Mouse (Mus musculus) subcutaneous adipose tissue, adult 2 months (tissue): Measurements from ENCODE around the gene Olfr1371. TPM values are rescaled to one million over a fixed set of nuclear protein-coding genes. Genes with fewer than 3 reads are reported as not detected.

Source experiments
- polyA plus RNA-seq: library from polyadenylated mRNA; depleted of rRNA; stranded (reverse); fragments of >200 nt; gene quantifications from 2 replicates; pipeline ENCODE4 v1.2.3, GENCODE M21; 2012; ENCODE audit warnings: low replicate concordance; rRNA removed

Olfr1371 gene
- polyA plus RNA-seq, result not detected in 2 replicates

DNA sequence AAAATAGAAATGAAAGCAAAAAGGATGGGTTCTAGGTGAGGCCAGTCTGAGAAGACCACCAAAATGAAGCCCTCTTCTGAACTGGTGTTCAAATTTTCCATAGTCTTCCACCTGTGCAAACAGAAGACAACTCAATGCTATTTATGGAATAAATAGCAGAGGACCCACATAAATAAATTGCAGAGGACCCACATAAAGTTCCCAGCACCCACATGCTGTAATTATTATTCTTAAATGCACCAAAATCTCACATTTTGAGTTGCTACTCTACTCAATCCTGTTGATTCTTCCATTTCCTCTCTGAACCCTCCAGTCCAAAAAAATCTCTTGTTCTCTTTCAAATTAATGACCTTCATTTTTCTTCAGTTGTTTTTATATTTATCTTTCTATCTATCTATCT lies at the start of gene Olfr1371:
Gene Olfr1371, minus strand, starts transcription at position 101 of the 400 bp plus-strand sequence.

DNA sequence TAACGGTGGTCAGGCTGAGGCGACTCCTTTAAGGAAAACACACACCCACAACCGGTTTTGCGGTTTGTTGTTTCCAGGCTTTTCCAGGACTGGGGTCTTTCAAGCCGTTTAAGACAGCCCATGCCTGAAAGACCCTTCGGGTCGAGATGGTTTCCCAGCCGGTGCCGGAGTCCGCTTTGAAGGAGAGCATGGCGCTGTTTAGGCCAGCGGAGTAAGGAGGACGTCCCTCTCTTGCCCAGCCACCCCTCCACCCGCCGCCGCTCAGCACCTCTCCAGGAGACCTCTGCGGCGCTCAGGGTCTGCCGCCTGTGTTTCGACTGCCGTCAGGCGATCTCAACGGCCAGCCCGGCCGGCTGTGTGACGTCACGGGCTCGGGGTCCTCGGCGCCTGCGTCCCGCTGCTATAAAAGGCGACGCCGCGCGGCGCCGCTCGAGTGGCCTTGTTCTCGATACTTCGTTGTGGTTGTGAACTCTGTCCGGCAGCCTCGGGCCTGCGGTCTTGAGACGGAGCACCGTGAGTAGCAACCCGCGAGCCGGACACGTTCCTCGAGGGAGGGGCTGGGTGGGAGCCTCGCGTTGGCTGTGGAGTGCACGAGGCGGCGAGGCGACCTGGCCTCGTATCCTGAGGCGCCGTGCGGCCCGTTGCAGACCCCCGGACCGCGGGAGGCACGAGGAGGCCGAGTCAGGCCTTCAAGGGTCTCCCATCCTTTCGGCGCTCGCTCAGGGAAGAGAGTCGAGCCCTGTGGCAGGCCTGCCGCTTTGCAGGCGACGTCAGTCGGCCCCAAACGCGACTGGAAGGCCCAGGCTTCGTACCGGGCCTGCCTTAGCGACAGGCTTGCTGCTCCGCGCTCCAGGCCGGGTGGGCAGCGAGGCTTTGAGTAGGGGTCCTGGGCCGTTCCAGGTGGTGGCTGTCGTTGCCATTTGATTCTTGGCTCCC lies 18.1 kb upstream of the Olfr1371 start, which contains the start of gene Skp1a:
Gene Skp1a, plus strand, starts transcription at position 390 of the 936 bp plus-strand sequence.

Other genes with a start within 250 kb of the Olfr1371 start
- 17.2 and 24.4 TPM in 2 replicates for gene Cdkn2aipnl, start 246.3 kb downstream of the Olfr1371 start, polyA plus RNA-seq
- gene Ube2b, start 213.2 kb downstream of the Olfr1371 start, polyA plus RNA-seq, result 66.2 and 80.4 TPM in 2 replicates
- 3.0 and 3.7 TPM in 2 replicates for gene Cdkl3, start 209.8 kb downstream of the Olfr1371 start, polyA plus RNA-seq
- 45.3 and 49.1 TPM in 2 replicates for gene Ppp2ca, start 115.3 kb downstream of the Olfr1371 start, polyA plus RNA-seq
- not detected in 2 replicates for gene Olfr1373, start 68.5 kb downstream of the Olfr1371 start, polyA plus RNA-seq
- 43.5 and 43.7 TPM in 2 replicates for gene Skp1a, start 18.0 kb upstream of the Olfr1371 start, polyA plus RNA-seq
- 1.8 and 28.6 TPM in 2 replicates for gene Tcf7, start 69.0 kb upstream of the Olfr1371 start, polyA plus RNA-seq
- gene Vdac1, start 146.9 kb upstream of the Olfr1371 start, polyA plus RNA-seq, result 110 and 144 TPM in 2 replicates
- 132 and 239 TPM in 2 replicates for gene 9530068E07Rik, start 182.4 kb upstream of the Olfr1371 start, polyA plus RNA-seq